Mouse (Mus musculus): ENCODE measurements at regions not wholly inside any gene's neighbourhood (a gene's known extent, or its start where the extent isn't known, plus 50 kb on each side); places are given as distances from the start of the nearest gene placed in this dataset.

- TF ChIP-seq POLR2A (IDR thresholded peaks at IDR 0.05; ENCODE audit: insufficient read depth, low read depth, low read length): no peak
- no peak for TF ChIP-seq CTCF (IDR thresholded peaks at IDR 0.05)
These were observed 916.1 kb downstream of the Mrps31 start for GRCm38 (mm10) chr8:23327283-23327682.
